Mouse (Mus musculus): ENCODE measurements around the gene Tcta.
A peak's percentile ranks its signal among the peaks of the same experiment; 100 is the strongest.

Tcta gene

GRCm38 (mm10) chr9:108267691-108268090 lies 38.3 kb downstream of the Tcta start:
- DNase-seq = peak; percentile 14 to 46

GRCm38 (mm10) chr9:108266261-108266935 lies 39.6 kb downstream of the Tcta start:
- no peak for DNase-seq

- peak; percentile 58 to 68 for DNase-seq
Observed at GRCm38 (mm10) chr9:108264191-108264921, 41.6 kb downstream of the Tcta start.

GRCm38 (mm10) chr9:108263690-108264190 lies 42.2 kb downstream of the Tcta start, which contains the start of gene Dag1:
TSS of gene Dag1 (minus strand) at chr9:108263958.
- DNase-seq = peak; percentile 100

GRCm38 (mm10) chr9:108263131-108263681 lies 42.8 kb downstream of the Tcta start:
- peak; percentile 73 to 82 for DNase-seq

GRCm38 (mm10) chr9:108262494-108263049 lies 43.4 kb downstream of the Tcta start:
- DNase-seq = peak; percentile 16 to 18

- DNase-seq = no peak
Observed at GRCm38 (mm10) chr9:108261865-108262264, 44.1 kb downstream of the Tcta start.

GRCm38 (mm10) chr9:108260526-108260925 lies 45.4 kb downstream of the Tcta start:
- no peak for DNase-seq

Data from kidney, postnatal 36 days (tissue).